Mouse (Mus musculus) intestine, embryonic 16.5 days (tissue): ENCODE results near the gene Cdc42bpg. TPM values are rescaled to one million over a fixed set of nuclear protein-coding genes. Genes with fewer than 3 reads are reported as not detected.

Experiments used
- ATAC-seq: fragments of 200-750 bp; cut with Nextera tagmentation; 2 replicates; pipeline ENCODE4 v1.8.0; 2017; ENCODE audit warnings: moderate TSS enrichment, moderate library complexity
- H3K27ac ChIP-seq: fragments of 300-500 bp; sonication (generic); 2 replicates; pipeline ENCODE4 v1.5.1; 2014; ENCODE audit warnings: mild to moderate bottlenecking, low read length
- H3K27me3 ChIP-seq: fragments of 300-500 bp; sonication (generic); replicated peaks from 2 replicates; pipeline ENCODE4 v1.6.1; 2014; ENCODE audit warnings: low read length, control low read depth, mixed read lengths; ENCODE audit not compliant: control insufficient read depth, insufficient read depth
- H3K36me3 ChIP-seq: fragments of 300-500 bp; sonication (generic); 2 replicates; pipeline ENCODE4 v1.6.1; 2014; ENCODE audit warnings: low read length, control low read depth; ENCODE audit not compliant: control insufficient read depth, insufficient read depth
- H3K4me1 ChIP-seq: fragments of 300-500 bp; sonication (generic); 2 replicates; pipeline ENCODE4 v1.6.1; 2014; ENCODE audit warnings: low read length, control low read depth, mixed read lengths; ENCODE audit not compliant: control insufficient read depth, insufficient read depth
- H3K4me2 ChIP-seq: fragments of 300-500 bp; sonication (generic); 2 replicates; pipeline ENCODE4 v1.6.1; 2014; ENCODE audit warnings: low read depth, low read length, control low read depth
- H3K4me3 ChIP-seq: fragments of 300-500 bp; sonication (generic); 2 replicates; pipeline ENCODE4 v1.5.1; 2014; ENCODE audit warnings: mild to moderate bottlenecking, low read length
- H3K9ac ChIP-seq: fragments of 300-500 bp; sonication (generic); 2 replicates; pipeline ENCODE4 v1.6.1; 2014; ENCODE audit warnings: low read depth, low read length
- H3K9me3 ChIP-seq: fragments of 300-500 bp; sonication (generic); 2 replicates; pipeline ENCODE4 v1.6.1; 2016; ENCODE audit warnings: low read length, control low read depth; ENCODE audit not compliant: control insufficient read depth
- WGBS: fragments of 180-500 bp; shearing (Covaris S2); extraction: QIAGEN DNeasy Blood & Tissue Kit; methylation state at CpG from one replicate; pipeline ENCODE4 v1.1.7; 2014; 5-methylcytosine and 5-hydroxymethylcytosine counted together
- polyA plus RNA-seq: library from polyadenylated mRNA; unstranded; fragments of >200 nt; fragmentation: Nextera tagmentation; extraction: Ambion mirVana; gene quantifications from 2 replicates; pipeline ENCODE4 v1.2.1, GENCODE M21; 2015

Cdc42bpg gene
- polyA plus RNA-seq, 1 experiment from 2014 or later: 1.2 TPM

GRCm38 (mm10) chr19:6273998-6274608, 32.2 kb upstream of the Cdc42bpg start:
- Histone ChIP-seq H3K27ac (no peak overlapping the region), H3K4me1 (peaks cover 26% of the 10 kb centered on the region), H3K27me3 (no peaks in the 10 kb centered on the region), H3K4me3 (no peak overlapping the region), H3K4me2 (no peak overlapping the region), H3K9me3 (no peaks in the 10 kb centered on the region), H3K36me3 (no peaks in the 10 kb centered on the region), H3K9ac (no peak overlapping the region)
- ATAC-seq: no peak
- 86% methylated on average over 13 of the region's 13 CpGs for WGBS

- Histone ChIP-seq H3K9me3 (no peaks in the 10 kb centered on the region), H3K4me3 (peak overlapping the region; percentile 82), H3K36me3 (no peaks in the 10 kb centered on the region), H3K27ac (peak overlapping the region; percentile 84), H3K4me1 (peaks cover 43% of the 10 kb centered on the region), H3K9ac (peak overlapping the region; percentile 66), H3K27me3 (no peaks in the 10 kb centered on the region), H3K4me2 (peak overlapping the region; percentile 86)
- no peak for ATAC-seq
- 6% methylated on average over 15 of the region's 15 CpGs for WGBS
These were observed 30.4 kb upstream of the Cdc42bpg start for GRCm38 (mm10) chr19:6275740-6276389.

- no peaks in the 10 kb centered on the region for H3K36me3 ChIP-seq
- under 1% methylated on average over 105 of the region's 106 CpGs for WGBS
- peaks cover 43% of the 10 kb centered on the region for H3K4me1 ChIP-seq
- peak within 1 kb of the TSS; percentile 86 for H3K9ac ChIP-seq
- H3K27me3 ChIP-seq: no peaks in the 10 kb centered on the region
- H3K27ac ChIP-seq: peak within 1 kb of the TSS; percentile 84
- peak; percentile 89 for ATAC-seq
- no peaks in the 10 kb centered on the region for H3K9me3 ChIP-seq
- H3K4me3 ChIP-seq: peak within 1 kb of the TSS; percentile 82
- H3K4me2 ChIP-seq: peak within 1 kb of the TSS; percentile 86
These were observed 29.5 kb upstream of the Cdc42bpg start, which contains the start of gene Ehd1 for GRCm38 (mm10) chr19:6276426-6277421. Gene Ehd1 (plus strand): TSS chr19:6276725.

- peak overlapping the region; percentile 85 for H3K4me2 ChIP-seq
- peak; percentile 63 for ATAC-seq
- H3K9me3 ChIP-seq: no peaks in the 10 kb centered on the region
- peak overlapping the region; percentile 72 for H3K27ac ChIP-seq
- H3K9ac ChIP-seq: peak overlapping the region; percentile 86
- WGBS: 5% methylated on average over 10 of the region's 10 CpGs
- H3K36me3 ChIP-seq: no peaks in the 10 kb centered on the region
- H3K4me3 ChIP-seq: peak overlapping the region; percentile 82
- H3K4me1 ChIP-seq: peaks cover 43% of the 10 kb centered on the region
- no peaks in the 10 kb centered on the region for H3K27me3 ChIP-seq
These were observed 28.4 kb upstream of the Cdc42bpg start for GRCm38 (mm10) chr19:6277661-6278438.

- no peaks in the 10 kb centered on the region for H3K27me3 ChIP-seq
- peak overlapping the region; percentile 86 for H3K9ac ChIP-seq
- H3K27ac ChIP-seq: peak overlapping the region; percentile 72
- ATAC-seq: no peak
- peak overlapping the region; percentile 82 for H3K4me3 ChIP-seq
- WGBS: 31% methylated on average over 6 of the region's 6 CpGs
- no peaks in the 10 kb centered on the region for H3K9me3 ChIP-seq
- H3K36me3 ChIP-seq: no peaks in the 10 kb centered on the region
- H3K4me1 ChIP-seq: peaks cover 42% of the 10 kb centered on the region
- H3K4me2 ChIP-seq: peak overlapping the region; percentile 85
These were observed 27.7 kb upstream of the Cdc42bpg start for GRCm38 (mm10) chr19:6278439-6279073.

- WGBS: 78% methylated on average over 6 of the region's 6 CpGs
- H3K36me3 ChIP-seq: no peaks in the 10 kb centered on the region
- ATAC-seq: no peak
- H3K27ac ChIP-seq: peak overlapping the region; percentile 23; the same call in 1 of the 2 replicates
- H3K9me3 ChIP-seq: no peaks in the 10 kb centered on the region
- H3K4me1 ChIP-seq: peaks cover 47% of the 10 kb centered on the region
- H3K4me2 ChIP-seq: peak overlapping the region; percentile 85
- H3K27me3 ChIP-seq: no peaks in the 10 kb centered on the region
- H3K9ac ChIP-seq: peak overlapping the region; percentile 86
- peak overlapping the region; percentile 82 for H3K4me3 ChIP-seq
These were observed 26.6 kb upstream of the Cdc42bpg start for GRCm38 (mm10) chr19:6279481-6280144.

GRCm38 (mm10) chr19:6280554-6280953, 25.7 kb upstream of the Cdc42bpg start:
- peak overlapping the region; percentile 86; the same call in 1 of the 2 replicates for H3K9ac ChIP-seq
- WGBS: 87% methylated on average over 7 of the region's 7 CpGs
- 0 out of 2 replicates have a peak overlapping the region, but pooled peaks have one; percentile 2 for H3K4me2 ChIP-seq
- 0 out of 2 replicates have a peak, but pooled peaks cover 4% of the 10 kb centered on the region for H3K36me3 ChIP-seq
- H3K27me3 ChIP-seq: no peaks in the 10 kb centered on the region
- no peak for ATAC-seq
- H3K9me3 ChIP-seq: no peaks in the 10 kb centered on the region
- H3K4me1 ChIP-seq: peaks cover 53% of the 10 kb centered on the region
- H3K27ac ChIP-seq: 0 out of 2 replicates have a peak overlapping the region, but pooled peaks have one; percentile 4
- no peak overlapping the region for H3K4me3 ChIP-seq
